8 mouse cellular contexts compared by ENCODE assay signal in genomic region chr14:13961401-13962112, GRCm38 (mm10). TPM values are rescaled to one million over a fixed set of nuclear protein-coding genes. Genes with fewer than 3 reads are reported as not detected.
DNase-seq lines count a peak whose midpoint lies in the region; ATAC-seq lines count a peak whose summit lies in the region.

TSS of gene Atxn7 (plus strand) at chr14:13961440.
TSS of gene Thoc7 (minus strand) at chr14:13961852.

- peak within 1 kb of the TSS; percentile 94 for H3K27ac ChIP-seq in intestine, embryonic 16.5 days (ENCODE audit: low read length)
- H3K27ac ChIP-seq in limb, embryonic 13.5 days, result peak within 1 kb of the TSS; percentile 91
- H3K27ac ChIP-seq in midbrain, embryonic 14.5 days (replicated peaks; ENCODE audit: low read depth, low read length), result peak within 1 kb of the TSS; percentile 87

- H3K4me2 ChIP-seq in intestine, embryonic 16.5 days (ENCODE audit: low read depth, low read length), result peak within 1 kb of the TSS; percentile 68
- peak within 1 kb of the TSS; percentile 72 for H3K4me2 ChIP-seq in limb, embryonic 13.5 days (replicated peaks)
- peak within 1 kb of the TSS; percentile 71 for H3K4me2 ChIP-seq in midbrain, embryonic 14.5 days (ENCODE audit: low read length)

- H3K4me1 ChIP-seq in intestine, embryonic 16.5 days (ENCODE audit: control insufficient read depth, insufficient read depth, low read length), result peaks cover 13% of the 10 kb centered on the region
- H3K4me1 ChIP-seq in limb, embryonic 13.5 days, result peaks cover 20% of the 10 kb centered on the region
- peaks cover 11% of the 10 kb centered on the region for H3K4me1 ChIP-seq in midbrain, embryonic 14.5 days (ENCODE audit: control insufficient read depth, insufficient read depth, low read length)

- peak; percentile 84 for ATAC-seq in intestine, embryonic 16.5 days
- peak; percentile 45 for ATAC-seq in limb, embryonic 13.5 days (ENCODE audit: low FRiP score, low read depth)
- peak; percentile 69 for ATAC-seq in midbrain, embryonic 14.5 days (ENCODE audit: low FRiP score, low TSS enrichment)

- H3K9ac ChIP-seq in intestine, embryonic 16.5 days (ENCODE audit: low read depth, low read length), result peak within 1 kb of the TSS; percentile 99
- peak within 1 kb of the TSS; percentile 99 for H3K9ac ChIP-seq in limb, embryonic 13.5 days
- H3K9ac ChIP-seq in midbrain, embryonic 14.5 days (replicated peaks; ENCODE audit: low read length), result peak within 1 kb of the TSS; percentile 99

- no peaks in the 10 kb centered on the region for H3K9me3 ChIP-seq in intestine, embryonic 16.5 days (ENCODE audit: control insufficient read depth, low read length)
- no peaks in the 10 kb centered on the region for H3K9me3 ChIP-seq in limb, embryonic 13.5 days
- H3K9me3 ChIP-seq in midbrain, embryonic 14.5 days (ENCODE audit: control insufficient read depth, low read length), result no peaks in the 10 kb centered on the region

- peak; percentile 2 to 59 for DNase-seq in urinary bladder, adult 18-20 months (ENCODE audit: low spot score in 2 of 2)
- DNase-seq in urinary bladder, postnatal 10 days (ENCODE audit: low spot score), result no peak
- DNase-seq in embryo, embryonic 11.5 days (ENCODE audit: low read depth, low spot score), result peak; percentile 7
- no peak for DNase-seq in gonadal fat pad, adult 2 months (ENCODE audit: low read depth)
- peak; percentile 58 for DNase-seq in midbrain, embryonic 14.5 days
- peak; percentile 57 to 84 for DNase-seq in spleen, postnatal 4 days (ENCODE audit: low spot score in 2 of 2)

- no peaks in the 10 kb centered on the region for H3K27me3 ChIP-seq in intestine, embryonic 16.5 days (replicated peaks; ENCODE audit: control insufficient read depth, insufficient read depth, low read length)
- H3K27me3 ChIP-seq in limb, embryonic 13.5 days, result no peaks in the 10 kb centered on the region
- no peaks in the 10 kb centered on the region for H3K27me3 ChIP-seq in midbrain, embryonic 14.5 days (ENCODE audit: control insufficient read depth, insufficient read depth, low read length)

- no peaks in the 10 kb centered on the region for H3K36me3 ChIP-seq in intestine, embryonic 16.5 days (ENCODE audit: control insufficient read depth, insufficient read depth, low read length)
- H3K36me3 ChIP-seq in limb, embryonic 13.5 days, result no peaks in the 10 kb centered on the region; the same call in 1 of the 2 replicates
- no peaks in the 10 kb centered on the region for H3K36me3 ChIP-seq in midbrain, embryonic 14.5 days (ENCODE audit: control insufficient read depth, insufficient read depth, low read length)

- H3K4me3 ChIP-seq in intestine, embryonic 16.5 days (ENCODE audit: low read length), result peak within 1 kb of the TSS; percentile 96
- peak within 1 kb of the TSS; percentile 90 for H3K4me3 ChIP-seq in limb, embryonic 13.5 days
- H3K4me3 ChIP-seq in midbrain, embryonic 14.5 days (replicated peaks; ENCODE audit: low read depth, low read length), result peak within 1 kb of the TSS; percentile 89

- WGBS in intestine, embryonic 16.5 days, result 7% methylated on average over 20 of the region's 56 CpGs
- 3% methylated on average over 47 of the region's 56 CpGs for WGBS in limb, embryonic 13.5 days
- 4% methylated on average over 46 of the region's 56 CpGs for WGBS in midbrain, embryonic 14.5 days

RNA-seq across cellular contexts. Expression of gene Atxn7, which starts in this region (rescaled TPM):
- 20.9 and 24.9 TPM in 2 replicates for polyA plus RNA-seq in gonadal fat pad, adult 2 months (2012; rRNA removed)
- polyA plus RNA-seq in intestine, embryonic 16.5 days (2015; fragmentation: Nextera tagmentation; extraction: Ambion mirVana), result 2.9 and 3.5 TPM in 2 replicates
- 4.4 and 5.2 TPM in 2 replicates for polyA plus RNA-seq in limb, embryonic 13.5 days (2015; fragmentation: Nextera tagmentation; extraction: Ambion mirVana)
- 4.2 and 4.6 TPM in 2 replicates for polyA plus RNA-seq in midbrain, embryonic 14.5 days (2014; fragmentation: Nextera tagmentation; extraction: Ambion mirVana)

RNA-seq across cellular contexts. Expression of gene Thoc7, which starts in this region (rescaled TPM):
- 23.7 and 24.1 TPM in 2 replicates for polyA plus RNA-seq in gonadal fat pad, adult 2 months (2012; rRNA removed)
- polyA plus RNA-seq in intestine, embryonic 16.5 days (2015; fragmentation: Nextera tagmentation; extraction: Ambion mirVana), result 152 and 155 TPM in 2 replicates
- 213 and 222 TPM in 2 replicates for polyA plus RNA-seq in limb, embryonic 13.5 days (2015; fragmentation: Nextera tagmentation; extraction: Ambion mirVana)
- 198 and 218 TPM in 2 replicates for polyA plus RNA-seq in midbrain, embryonic 14.5 days (2014; fragmentation: Nextera tagmentation; extraction: Ambion mirVana)

Comparison
In these comparisons a context has a peak if more than half of its experiments do, and no peak if none do; other contexts are left out.
1. DNase-seq: peak in urinary bladder, adult 18-20 months (2 of 2), embryo, embryonic 11.5 days (single experiment), midbrain, embryonic 14.5 days (single experiment) and spleen, postnatal 4 days (2 of 2); none in urinary bladder, postnatal 10 days (single experiment) and gonadal fat pad, adult 2 months (single experiment).
2. Peak in every context shown above with its lines, with median percentiles within 50 percentile points of each other: ATAC-seq, H3K27ac ChIP-seq, H3K4me2 ChIP-seq, H3K4me3 ChIP-seq and H3K9ac ChIP-seq.